ENCODE assay signal across 15 mouse cellular contexts in the genomic region with DNA sequence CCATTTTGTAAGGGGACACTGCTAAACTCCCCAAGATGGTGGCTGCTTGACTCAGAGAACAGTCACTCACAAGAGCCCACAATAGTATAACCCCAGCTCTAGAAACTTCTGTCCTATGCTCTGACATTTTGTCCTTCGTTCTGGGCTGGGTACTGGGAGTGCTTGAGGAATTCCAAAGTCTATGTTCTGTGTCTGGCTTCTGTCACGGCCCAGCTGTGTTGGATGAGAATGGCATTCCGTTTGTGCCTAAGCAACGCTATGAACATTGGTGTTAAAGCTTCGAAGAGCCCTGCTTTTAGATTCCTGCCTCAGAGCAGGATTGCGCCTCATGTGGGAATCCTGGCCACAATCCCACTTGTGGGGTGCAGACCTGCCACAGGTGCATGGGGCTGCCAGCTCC. TPM values are rescaled to one million over a fixed set of nuclear protein-coding genes. Genes with fewer than 3 reads are reported as not detected.
A peak's percentile ranks its signal among the peaks of the same experiment; 100 is the strongest.
DNase-seq lines count a peak whose midpoint lies in the region; ATAC-seq and TF ChIP-seq lines count a peak whose summit lies in the region.
"Had no signal": no experiment of that assay in that cellular context is flagged by ENCODE, and none has a peak within 500 bp of the region (broad histone marks: within the 10 kb centered on the region; RNA-seq: fewer than 3 reads in every experiment).

No protein-coding gene starts in this region.

- H3K4me2 ChIP-seq in heart, embryonic 14.5 days (ENCODE audit: low read length) = peak overlapping the region; percentile 19; the same call in 1 of the 2 replicates

- no peaks in the 10 kb centered on the region for H3K36me3 ChIP-seq in heart, embryonic 14.5 days (ENCODE audit: control insufficient read depth, insufficient read depth, low read length)
- H3K36me3 ChIP-seq in embryonic facial prominence, embryonic 10.5 days (replicated peaks) = no peaks in the 10 kb centered on the region

- no peaks in the 10 kb centered on the region for H3K27me3 ChIP-seq in heart, embryonic 14.5 days (ENCODE audit: control insufficient read depth, insufficient read depth, low read length)
- H3K27me3 ChIP-seq in embryonic facial prominence, embryonic 10.5 days (replicated peaks; ENCODE audit: low read depth, poor library complexity, severe bottlenecking) = no peaks in the 10 kb centered on the region
- no peaks in the 10 kb centered on the region for H3K27me3 ChIP-seq in cerebellum, adult 2 months (ENCODE audit: control insufficient read depth, insufficient read depth, low read length)

- peak; percentile 67 for ATAC-seq in heart, embryonic 14.5 days (ENCODE audit: insufficient number of reproducible peaks, insufficient read depth, low FRiP score, low read depth)

- 27% methylated on average over 6 of the region's 6 CpGs for WGBS in heart, embryonic 14.5 days
- WGBS in embryonic facial prominence, embryonic 10.5 days = 83% methylated on average over 6 of the region's 6 CpGs
- WGBS in cerebellum, adult 2 months = 85% methylated on average over 6 of the region's 6 CpGs

- H3K9ac ChIP-seq in heart, embryonic 14.5 days (ENCODE audit: low read length) = no peak overlapping the region

- no peak for TF ChIP-seq POLR2A in cerebellum, adult 2 months (IDR thresholded peaks at IDR 0.05; ENCODE audit: borderline replicate concordance, insufficient read depth, low read length)

- no peak for DNase-seq in heart, postnatal 25 days (ENCODE audit: low spot score)
- no peak for DNase-seq in embryonic facial prominence, embryonic 10.5 days (ENCODE audit: low spot score)
- DNase-seq in heart, postnatal 10 days = peak; percentile 42 to 60
- peak; percentile 20 to 23 for DNase-seq in kidney, postnatal 36 days
- DNase-seq in cerebellum, adult 2 months = no peak
- no peak for DNase-seq in T-cell, adult 2 months (ENCODE audit: low spot score)
- no peak for DNase-seq in natural killer cell, adult 2 months (ENCODE audit: low spot score in 2 of 2)
- DNase-seq: cerebellum, postnatal 36 days; right cerebral cortex, postnatal 25 days; thymus, postnatal 36 days had no signal

- TF ChIP-seq CTCF in cerebellum, adult 2 months (IDR thresholded peaks at IDR 0.05; ENCODE audit: borderline replicate concordance, insufficient read depth, low read depth, low read length) = no peak

- no peaks in the 10 kb centered on the region for H3K9me3 ChIP-seq in heart, embryonic 14.5 days (ENCODE audit: control insufficient read depth, low read length)
- no peaks in the 10 kb centered on the region for H3K9me3 ChIP-seq in embryonic facial prominence, embryonic 10.5 days

- H3K4me3 ChIP-seq in heart, embryonic 14.5 days (ENCODE audit: control insufficient read depth in 1 of 2, insufficient read depth in 1 of 2, low read depth in 1 of 2, low read length in 2 of 2) = no peak overlapping the region
- H3K4me3 ChIP-seq in embryonic facial prominence, embryonic 10.5 days = no peak overlapping the region
- no peak overlapping the region for H3K4me3 ChIP-seq in cerebellum, adult 2 months (replicated peaks; ENCODE audit: insufficient read depth, low read depth, low read length)

- peaks cover 18 to 20% of the 10 kb centered on the region in 2 experiments for H3K4me1 ChIP-seq in heart, embryonic 14.5 days (ENCODE audit: control insufficient read depth in 2 of 2, insufficient read depth in 2 of 2, low read length in 2 of 2)
- peaks cover 44% of the 10 kb centered on the region for H3K4me1 ChIP-seq in embryonic facial prominence, embryonic 10.5 days
- H3K4me1 ChIP-seq in cerebellum, adult 2 months (ENCODE audit: control insufficient read depth, insufficient read depth, low read length) = no peaks in the 10 kb centered on the region

- intact Hi-C loops in heart, postnatal 25 days (cut with DNase I) = no loop called here
- intact Hi-C loops in heart, postnatal 10 days (cut with DNase I) = no loop called here

- H3K27ac ChIP-seq in heart, embryonic 14.5 days (replicated peaks in 1 of 2; ENCODE audit: control insufficient read depth in 1 of 2, insufficient read depth in 1 of 2, low read depth in 2 of 2, low read length in 2 of 2) = peak overlapping the region; percentile 81 to 90
- H3K27ac ChIP-seq in embryonic facial prominence, embryonic 10.5 days (replicated peaks) = peak overlapping the region; percentile 30; the same call in 1 of the 2 replicates
- H3K27ac ChIP-seq in cerebellum, adult 2 months (ENCODE audit: insufficient read depth, low read length) = no peak overlapping the region
- H3K27ac ChIP-seq: macrophage had no signal

RNA-seq across cellular contexts. Expression of a gene that starts 14.5 kb away (rescaled TPM):
- 0.11 TPM in 1 of 2 replicates, not detected in the other for polyA plus RNA-seq in heart, embryonic 14.5 days (2014; fragmentation: Nextera tagmentation; extraction: Ambion mirVana)
- total RNA-seq in heart, postnatal 25 days (2021) = not detected
- polyA plus RNA-seq in embryonic facial prominence, embryonic 10.5 days (2016; fragmentation: Nextera tagmentation; extraction: Ambion mirVana) = not detected in 2 replicates
- not detected for total RNA-seq in heart, postnatal 10 days (2021)
- 0.14 TPM in 1 of 2 replicates, not detected in the other for polyA plus RNA-seq in cerebellum, adult 2 months (2012; rRNA removed)
- total RNA-seq: MEL had no signal
- polyA plus RNA-seq: C2C12; macrophage; stomach, embryonic 14.5 days had no signal

RNA-seq across cellular contexts. Expression of a gene that starts 38.9 kb away (rescaled TPM):
- polyA plus RNA-seq in heart, embryonic 14.5 days (2014; fragmentation: Nextera tagmentation; extraction: Ambion mirVana) = 0.97 and 1.1 TPM in 2 replicates
- total RNA-seq in heart, postnatal 25 days (2021) = 1 to 10 TPM; 1.6 to 2.4 TPM
- 0.40 and 0.42 TPM in 2 replicates for polyA plus RNA-seq in embryonic facial prominence, embryonic 10.5 days (2016; fragmentation: Nextera tagmentation; extraction: Ambion mirVana)
- total RNA-seq in heart, postnatal 10 days (2021) = 1 to 10 TPM; 4.9 to 7.1 TPM
- 0.23 and 0.30 TPM in 2 replicates for polyA plus RNA-seq in cerebellum, adult 2 months (2012; rRNA removed)
- total RNA-seq: MEL had no signal

Comparison
In these comparisons a context has a peak if more than half of its experiments do, and no peak if none do; other contexts are left out.
1. DNase-seq: peak in heart, postnatal 10 days (2 of 2) and kidney, postnatal 36 days (2 of 2); none in heart, postnatal 25 days (single experiment), embryonic facial prominence, embryonic 10.5 days (single experiment), cerebellum, adult 2 months (0 of 2), T-cell, adult 2 months (single experiment) and natural killer cell, adult 2 months (0 of 2).